Mouse (Mus musculus) cerebellum, adult (tissue): ENCODE measurements at regions not wholly inside any gene's neighbourhood (a gene's known extent, or its start where the extent isn't known, plus 50 kb on each side); places are given as distances from the start of the nearest gene placed in this dataset.

Experiments
- ATAC-seq: cut with Nextera tagmentation; 2 replicates; pipeline ENCODE4 v1.9.2; 2017; ENCODE audit warnings: mild to moderate bottlenecking, moderate library complexity, mixed read lengths; ENCODE audit not compliant: insufficient number of reproducible peaks, low FRiP score, low TSS enrichment

- ATAC-seq: no peak
These were observed 799.3 kb downstream of the Tlr4 start for GRCm38 (mm10) chr4:67626641-67627040.

- ATAC-seq: peak; percentile 92
These were observed 818.7 kb downstream of the Tlr4 start for GRCm38 (mm10) chr4:67646090-67646489.

DNA sequence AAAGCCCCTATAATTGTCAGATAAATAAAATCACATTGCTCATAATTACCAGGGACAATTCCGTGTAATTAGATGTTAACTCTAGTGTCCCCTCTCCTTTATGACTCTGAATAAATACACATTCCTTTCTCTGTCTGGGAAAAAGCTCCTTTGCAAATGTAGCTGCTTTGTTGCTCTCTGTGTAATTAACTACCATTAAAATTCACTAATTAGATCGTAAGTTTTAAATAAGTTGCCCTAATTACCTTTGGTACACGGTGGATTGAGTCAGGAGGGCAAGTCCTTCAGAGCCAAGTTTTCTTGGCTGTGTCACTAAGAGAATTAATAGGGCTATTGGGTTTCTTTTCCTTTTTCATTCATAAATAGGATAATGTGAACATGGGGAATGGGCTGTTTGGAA is 834.7 kb downstream of the Tlr4 start:
- ATAC-seq: no peak

- ATAC-seq: peak; percentile 92
These were observed 846.6 kb downstream of the Tlr4 start for GRCm38 (mm10) chr4:67673961-67674360.

GRCm38 (mm10) chr4:67677589-67677988 is 850.2 kb downstream of the Tlr4 start:
- ATAC-seq: peak; percentile 56; the same call in 1 of the 2 replicates

GRCm38 (mm10) chr4:67698438-67698837 is 871.1 kb downstream of the Tlr4 start:
- ATAC-seq: no peak
